9 mouse cellular contexts compared by ENCODE assay signal in the genomic region with DNA sequence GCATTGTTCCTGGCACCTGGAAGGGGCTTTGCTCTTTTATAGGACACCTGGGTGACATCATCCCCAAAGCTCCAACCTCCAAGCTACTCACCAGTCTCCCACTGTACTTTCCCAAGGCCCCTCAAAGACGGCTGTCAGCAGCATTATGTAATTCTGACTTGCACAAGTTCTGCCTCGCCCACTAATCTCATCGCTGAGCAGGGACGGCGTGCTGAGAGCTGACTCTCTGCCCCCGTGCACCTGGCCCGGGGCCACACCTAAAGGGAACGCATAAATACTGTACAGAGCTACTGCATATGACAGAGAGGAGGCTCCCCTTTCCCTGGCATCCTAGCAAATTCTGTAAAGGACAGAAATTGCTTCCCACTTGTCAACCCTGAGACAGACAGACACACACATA. TPM values are rescaled to one million over a fixed set of nuclear protein-coding genes. Genes with fewer than 3 reads are reported as not detected.
DNase-seq lines count a peak whose midpoint lies in the region; ATAC-seq and TF ChIP-seq lines count a peak whose summit lies in the region.
"Had no signal": no experiment of that assay in that cellular context is flagged by ENCODE, and none has a peak within 500 bp of the region (broad histone marks: within the 10 kb centered on the region; RNA-seq: fewer than 3 reads in every experiment).

No protein-coding gene starts in this region.

- H3K9me3 ChIP-seq in neural tube, embryonic 15.5 days (replicated peaks): no peaks in the 10 kb centered on the region
- no peaks in the 10 kb centered on the region for H3K9me3 ChIP-seq in forebrain, embryonic 11.5 days (ENCODE audit: control insufficient read depth, low read length)
- H3K9me3 ChIP-seq: heart, embryonic 15.5 days; limb, embryonic 15.5 days had no signal

- H3K9ac ChIP-seq in neural tube, embryonic 15.5 days (replicated peaks): no peak overlapping the region
- H3K9ac ChIP-seq in forebrain, embryonic 11.5 days (ENCODE audit: low read length): no peak overlapping the region
- H3K9ac ChIP-seq: heart, embryonic 15.5 days; limb, embryonic 15.5 days had no signal

- whole genome bisulfite sequencing in cerebellum, adult 2 months: 17% methylated on average over 8 of the region's 8 CpGs
- WGBS in neural tube, embryonic 15.5 days: 70% methylated on average over 8 of the region's 8 CpGs
- WGBS in forebrain, embryonic 11.5 days: 82% methylated on average over 8 of the region's 8 CpGs

- no peak for TF ChIP-seq CTCF in cerebellum, adult 2 months (IDR thresholded peaks at IDR 0.05; ENCODE audit: borderline replicate concordance, insufficient read depth, low read depth, low read length)

- H3K4me1 ChIP-seq in cerebellum, adult 2 months (ENCODE audit: control insufficient read depth, insufficient read depth, low read length): peaks cover 39% of the 10 kb centered on the region
- H3K4me1 ChIP-seq in neural tube, embryonic 15.5 days: peaks cover 49% of the 10 kb centered on the region
- 0 out of 2 replicates have a peak, but pooled peaks cover under 1% of the 10 kb centered on the region for H3K4me1 ChIP-seq in forebrain, embryonic 11.5 days (replicated peaks; ENCODE audit: control insufficient read depth, insufficient read depth, low read length)

- no peaks in the 10 kb centered on the region for H3K36me3 ChIP-seq in neural tube, embryonic 15.5 days
- no peaks in the 10 kb centered on the region for H3K36me3 ChIP-seq in forebrain, embryonic 11.5 days (ENCODE audit: control insufficient read depth, insufficient read depth, low read length)
- H3K36me3 ChIP-seq: heart, embryonic 15.5 days; limb, embryonic 15.5 days had no signal

- peak overlapping the region; percentile 81; the same call in 1 of the 2 replicates for H3K4me2 ChIP-seq in neural tube, embryonic 15.5 days
- no peak overlapping the region for H3K4me2 ChIP-seq in forebrain, embryonic 11.5 days (ENCODE audit: low read depth, low read length, severe bottlenecking)
- H3K4me2 ChIP-seq: heart, embryonic 15.5 days; limb, embryonic 15.5 days had no signal

- peak; percentile 43 for DNase-seq in layer of hippocampus, adult 11-12 months (ENCODE audit: low spot score)
- no peak for DNase-seq in layer of hippocampus, postnatal 14 days (ENCODE audit: low spot score in 2 of 2)
- DNase-seq in cerebellum, adult 2 months: peak; percentile 67 to 77
- peak; percentile 41 to 49 for DNase-seq in frontal cortex, postnatal 14 days (ENCODE audit: low spot score in 2 of 2)
- no peak for DNase-seq in embryo, embryonic 11 days
- no peak for DNase-seq in forebrain, embryonic 11.5 days (ENCODE audit: low spot score)

- no peaks in the 10 kb centered on the region for H3K27me3 ChIP-seq in cerebellum, adult 2 months (ENCODE audit: control insufficient read depth, insufficient read depth, low read length)
- no peaks in the 10 kb centered on the region for H3K27me3 ChIP-seq in neural tube, embryonic 15.5 days (replicated peaks)
- no peaks in the 10 kb centered on the region for H3K27me3 ChIP-seq in forebrain, embryonic 11.5 days (ENCODE audit: control insufficient read depth, insufficient read depth, low read length)
- H3K27me3 ChIP-seq: limb, embryonic 15.5 days had no signal

- H3K4me3 ChIP-seq in cerebellum, adult 2 months (replicated peaks; ENCODE audit: insufficient read depth, low read depth, low read length): no peak overlapping the region
- H3K4me3 ChIP-seq in neural tube, embryonic 15.5 days (replicated peaks): no peak overlapping the region
- H3K4me3 ChIP-seq in forebrain, embryonic 11.5 days (ENCODE audit: low read depth, low read length): no peak overlapping the region
- H3K4me3 ChIP-seq: heart, embryonic 15.5 days; limb, embryonic 15.5 days had no signal

- peak overlapping the region; percentile 13; the same call in 1 of the 2 replicates for H3K27ac ChIP-seq in cerebellum, adult 2 months (ENCODE audit: insufficient read depth, low read length)
- H3K27ac ChIP-seq in neural tube, embryonic 15.5 days (replicated peaks): no peak overlapping the region
- H3K27ac ChIP-seq in forebrain, embryonic 11.5 days (ENCODE audit: low read depth, low read length): no peak overlapping the region
- H3K27ac ChIP-seq: heart, embryonic 15.5 days had no signal

- no peak for ATAC-seq in neural tube, embryonic 15.5 days (ENCODE audit: low FRiP score)
- no peak for ATAC-seq in forebrain, embryonic 11.5 days (replicated peaks; ENCODE audit: low FRiP score)

- TF ChIP-seq POLR2A in cerebellum, adult 2 months (IDR thresholded peaks at IDR 0.05; ENCODE audit: borderline replicate concordance, insufficient read depth, low read length): no peak

RNA-seq across cellular contexts. Expression of a gene that starts 4.6 kb away (rescaled TPM):
- total RNA-seq in layer of hippocampus, postnatal 14 days (2021): 10 to 100 TPM; 33.8 to 37.6 TPM
- 15.4 and 17.2 TPM in 2 replicates for polyA plus RNA-seq in cerebellum, adult 2 months (2012; rRNA removed)
- 17.1 and 19.7 TPM in 2 replicates for polyA plus RNA-seq in neural tube, embryonic 15.5 days (2015; fragmentation: Nextera tagmentation; extraction: Ambion mirVana)
- polyA plus RNA-seq in forebrain, embryonic 11.5 days (2014; fragmentation: Nextera tagmentation; extraction: Ambion mirVana): 10.9 and 13.1 TPM in 2 replicates

Comparison
In these comparisons a context has a peak if more than half of its experiments do, and no peak if none do; other contexts are left out.
1. DNase-seq: peak in layer of hippocampus, adult 11-12 months (single experiment), cerebellum, adult 2 months (2 of 2) and frontal cortex, postnatal 14 days (2 of 2); none in layer of hippocampus, postnatal 14 days (0 of 2), embryo, embryonic 11 days (single experiment) and forebrain, embryonic 11.5 days (single experiment).